Mouse (Mus musculus) heart, embryonic 11.5 days (tissue): ENCODE data around the gene Efcab7. TPM values are rescaled to one million over a fixed set of nuclear protein-coding genes. Genes with fewer than 3 reads are reported as not detected.

Experiments
- ATAC-seq: fragments of 200-750 bp; cut with Nextera tagmentation; replicated peaks from 2 replicates; pipeline ENCODE4 v1.8.0; 2017; ENCODE audit warnings: moderate library complexity; ENCODE audit not compliant: insufficient number of reproducible peaks, low FRiP score, low TSS enrichment
- H3K27ac ChIP-seq: fragments of 300-500 bp; sonication (generic); 2 replicates; pipeline ENCODE4 v1.5.1; 2014; ENCODE audit warnings: mild to moderate bottlenecking, low read depth, low read length
- H3K27me3 ChIP-seq: fragments of 300-500 bp; sonication (generic); 2 replicates; pipeline ENCODE4 v1.6.1; 2014; ENCODE audit warnings: mild to moderate bottlenecking, low read length, mixed read lengths; ENCODE audit not compliant: control insufficient read depth, insufficient read depth
- H3K36me3 ChIP-seq: fragments of 300-500 bp; sonication (generic); 2 replicates; pipeline ENCODE4 v1.6.1; 2014; ENCODE audit warnings: mild to moderate bottlenecking, low read length, moderate library complexity, mixed read lengths; ENCODE audit not compliant: control insufficient read depth, insufficient read depth
- H3K4me1 ChIP-seq: fragments of 300-500 bp; sonication (generic); 2 replicates; pipeline ENCODE4 v1.6.1; 2014; ENCODE audit warnings: low read length; ENCODE audit not compliant: control insufficient read depth, insufficient read depth
- H3K4me2 ChIP-seq: fragments of 300-500 bp; sonication (generic); 2 replicates; pipeline ENCODE4 v1.6.1; 2014; ENCODE audit warnings: mild to moderate bottlenecking, moderate library complexity
- H3K4me3 ChIP-seq: fragments of 300-500 bp; sonication (generic); 2 replicates; pipeline ENCODE4 v1.5.1; 2014; ENCODE audit warnings: low read depth, low read length
- H3K9ac ChIP-seq: fragments of 300-500 bp; sonication (generic); 2 replicates; pipeline ENCODE4 v1.6.1; 2014; ENCODE audit warnings: mild to moderate bottlenecking, low read depth, low read length, moderate library complexity
- H3K9me3 ChIP-seq: fragments of 300-500 bp; sonication (generic); replicated peaks from 2 replicates; pipeline ENCODE4 v1.6.1; 2016; ENCODE audit warnings: low read length; ENCODE audit not compliant: control insufficient read depth
- WGBS: fragments of 180-500 bp; shearing (Covaris S2); extraction: QIAGEN DNeasy Blood & Tissue Kit; methylation state at CpG from one replicate; pipeline ENCODE4 v1.1.7; 2014; ENCODE audit not compliant: insufficient replicate concordance; 5-methylcytosine and 5-hydroxymethylcytosine counted together
- polyA plus RNA-seq: library from polyadenylated mRNA; unstranded; fragments of >200 nt; fragmentation: Nextera tagmentation; extraction: Ambion mirVana; gene quantifications from 2 replicates; pipeline ENCODE4 v1.2.1, GENCODE M21; 2014

Gene Efcab7
- polyA plus RNA-seq, 1 experiment from 2014 or later = 12.4 TPM

DNA sequence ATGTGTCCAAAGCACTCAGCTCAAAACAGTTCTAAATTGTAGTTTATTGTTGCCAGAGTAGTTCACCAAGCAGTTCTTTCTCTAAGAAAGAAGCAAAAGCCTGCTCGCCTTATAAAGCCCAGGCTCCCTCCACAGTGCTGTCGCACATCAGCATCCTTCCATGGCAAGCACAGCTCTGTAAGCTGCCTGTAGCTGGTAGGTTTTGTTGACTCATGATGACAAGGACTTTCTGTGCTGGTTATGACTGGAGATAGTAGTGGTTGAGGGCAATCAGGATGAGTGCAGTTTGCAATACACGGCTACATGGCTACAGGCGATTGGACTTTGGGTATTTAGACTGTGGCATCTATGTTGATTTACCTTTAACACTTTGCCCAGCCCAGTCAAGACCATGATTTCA lies 97.4 kb downstream of the Efcab7 start:
- Histone ChIP-seq H3K4me1 (peaks cover 11% of the 10 kb centered on the region), H3K27ac (no peak overlapping the region), H3K9me3 (no peaks in the 10 kb centered on the region), H3K4me3 (no peak overlapping the region), H3K27me3 (no peaks in the 10 kb centered on the region), H3K9ac (no peak overlapping the region), H3K4me2 (no peak overlapping the region), H3K36me3 (no peaks in the 10 kb centered on the region)
- ATAC-seq = no peak
- WGBS = 78% methylated on average over 4 of the region's 4 CpGs

DNA sequence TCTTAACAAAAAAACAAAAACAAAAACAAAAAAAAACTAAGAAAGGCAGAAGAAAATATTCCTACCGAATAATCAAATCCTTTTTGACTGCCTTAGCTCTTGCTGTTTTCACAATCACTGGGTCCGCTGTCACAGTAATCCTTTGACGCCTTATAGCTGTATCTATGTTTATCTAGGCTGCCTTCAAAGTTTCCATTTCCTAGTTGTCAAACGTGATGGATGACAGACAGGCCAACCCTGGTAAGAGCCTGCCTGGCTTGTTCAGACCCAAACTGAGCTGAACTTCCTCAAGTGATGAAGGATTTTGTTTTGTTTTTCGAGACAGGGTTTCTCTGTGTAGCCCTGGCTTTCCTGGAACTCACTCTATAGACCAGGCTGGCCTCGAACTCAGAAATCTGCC lies 99.5 kb downstream of the Efcab7 start:
- no peak for ATAC-seq
- H3K36me3 ChIP-seq = no peaks in the 10 kb centered on the region
- H3K4me3 ChIP-seq = no peak overlapping the region
- no peak overlapping the region for H3K9ac ChIP-seq
- peak overlapping the region; percentile 99 for H3K27ac ChIP-seq
- peaks cover 17% of the 10 kb centered on the region for H3K4me1 ChIP-seq
- 24% methylated on average over 6 of the region's 6 CpGs for WGBS
- no peak overlapping the region; the same call in 1 of the 2 replicates for H3K4me2 ChIP-seq
- no peaks in the 10 kb centered on the region for H3K27me3 ChIP-seq
- H3K9me3 ChIP-seq = no peaks in the 10 kb centered on the region

- H3K36me3 ChIP-seq = no peaks in the 10 kb centered on the region
- H3K9me3 ChIP-seq = no peaks in the 10 kb centered on the region
- H3K27me3 ChIP-seq = no peaks in the 10 kb centered on the region
- peak within 1 kb of the TSS; percentile 88 for H3K9ac ChIP-seq
- H3K4me2 ChIP-seq = peak within 1 kb of the TSS; percentile 82
- peaks cover 17% of the 10 kb centered on the region for H3K4me1 ChIP-seq
- peak within 1 kb of the TSS; percentile 61 for H3K4me3 ChIP-seq
- ATAC-seq = peak; percentile 85
- 4% methylated on average over 23 of the region's 23 CpGs for WGBS
- H3K27ac ChIP-seq = peak within 1 kb of the TSS; percentile 99
Observed at GRCm38 (mm10) chr4:99929149-99929612, 100.2 kb downstream of the Efcab7 start, which contains the start of gene Pgm1. TSS of gene Pgm1 (plus strand) at chr4:99929414.

GRCm38 (mm10) chr4:99929613-99930517 lies 100.9 kb downstream of the Efcab7 start, which contains the start of gene Itgb3bp:
TSS of gene Itgb3bp (minus strand) at chr4:99929813.
- WGBS = under 1% methylated on average over 56 of the region's 57 CpGs

DNA sequence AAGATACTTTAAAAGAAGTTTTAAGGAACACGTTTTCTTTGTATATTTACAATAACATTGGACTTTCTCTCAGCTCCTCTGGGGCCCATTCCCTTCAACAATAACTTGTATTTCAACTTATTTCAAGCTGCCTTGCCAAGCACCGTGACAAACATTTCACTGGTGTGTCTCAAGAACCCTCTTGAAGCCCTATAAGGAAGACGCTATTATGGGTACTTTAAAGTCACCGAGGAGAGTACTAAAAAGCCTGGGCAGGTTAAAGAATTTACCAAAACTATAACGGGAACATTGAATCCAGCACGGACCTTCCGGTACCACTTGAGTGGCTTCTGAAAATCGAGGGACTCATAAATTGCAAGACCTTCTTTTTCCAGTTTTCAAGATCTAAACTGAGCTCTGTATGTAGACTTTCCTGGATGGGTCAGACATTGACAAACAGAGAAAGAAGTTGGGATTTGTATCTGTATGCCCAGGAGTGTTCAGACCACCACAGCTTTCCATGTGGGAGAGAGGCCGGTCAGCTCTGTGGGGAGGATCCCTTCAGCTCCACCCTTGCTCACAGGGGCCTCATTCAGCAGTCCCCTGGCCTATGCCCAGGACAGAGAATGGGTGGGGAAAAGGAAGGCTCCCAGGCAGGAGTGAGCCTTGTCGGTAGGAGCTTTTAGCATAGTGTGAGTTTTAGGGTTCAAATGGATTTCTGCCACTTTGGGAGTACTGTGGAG lies 101.7 kb downstream of the Efcab7 start:
- no peak for ATAC-seq
- H3K4me1 ChIP-seq = peaks cover 17% of the 10 kb centered on the region
- no peaks in the 10 kb centered on the region for H3K27me3 ChIP-seq
- H3K27ac ChIP-seq = peak overlapping the region; percentile 99
- H3K9me3 ChIP-seq = no peaks in the 10 kb centered on the region
- H3K9ac ChIP-seq = peak overlapping the region; percentile 88
- H3K4me2 ChIP-seq = peak overlapping the region; percentile 82
- H3K36me3 ChIP-seq = no peaks in the 10 kb centered on the region
- 33% methylated on average over 10 of the region's 10 CpGs for WGBS
- H3K4me3 ChIP-seq = peak overlapping the region; percentile 61

More at GRCm38 (mm10) chr4:99929613-99930517, 100.9 kb downstream of the Efcab7 start, which contains the start of gene Itgb3bp:
- peak; percentile 88 for ATAC-seq
- Histone ChIP-seq H3K27ac (peak within 1 kb of the TSS; percentile 99), H3K27me3 (no peaks in the 10 kb centered on the region), H3K4me1 (peaks cover 17% of the 10 kb centered on the region), H3K4me3 (peak within 1 kb of the TSS; percentile 61), H3K4me2 (peak within 1 kb of the TSS; percentile 82), H3K36me3 (no peaks in the 10 kb centered on the region), H3K9me3 (no peaks in the 10 kb centered on the region), H3K9ac (peak within 1 kb of the TSS; percentile 88)

DNA sequence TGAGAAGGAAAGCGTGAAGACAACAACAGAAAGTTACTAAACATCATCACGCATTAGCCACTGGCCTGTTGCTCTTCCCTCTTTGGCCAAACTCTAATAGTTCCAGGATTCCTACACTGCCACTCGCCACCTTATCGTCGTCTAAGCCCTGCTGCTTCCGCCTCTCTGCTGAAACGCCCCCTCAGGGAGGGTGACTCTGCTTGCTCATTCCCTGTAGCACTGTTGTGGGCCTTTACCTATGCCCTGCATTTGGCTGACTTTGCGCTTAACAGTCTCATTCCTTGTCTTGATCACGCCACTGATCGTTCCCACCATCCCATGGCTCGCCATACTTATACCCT lies 102.2 kb downstream of the Efcab7 start:
- Histone ChIP-seq H3K27me3 (no peaks in the 10 kb centered on the region), H3K4me1 (peaks cover 17% of the 10 kb centered on the region), H3K4me2 (peak overlapping the region; percentile 82), H3K9me3 (no peaks in the 10 kb centered on the region), H3K36me3 (no peaks in the 10 kb centered on the region), H3K27ac (peak overlapping the region; percentile 99), H3K4me3 (peak overlapping the region; percentile 61), H3K9ac (peak overlapping the region; percentile 88)
- ATAC-seq = no peak
- WGBS = 42% methylated on average over 11 of the region's 11 CpGs

GRCm38 (mm10) chr4:99931807-99932206 lies 102.8 kb downstream of the Efcab7 start:
- Histone ChIP-seq H3K4me2 (peak overlapping the region; percentile 82), H3K4me3 (peak overlapping the region; percentile 61), H3K9me3 (no peaks in the 10 kb centered on the region), H3K9ac (peak overlapping the region; percentile 88; the same call in 1 of the 2 replicates), H3K36me3 (no peaks in the 10 kb centered on the region), H3K27ac (peak overlapping the region; percentile 99), H3K4me1 (peaks cover 17% of the 10 kb centered on the region), H3K27me3 (no peaks in the 10 kb centered on the region)
- ATAC-seq = no peak
- WGBS = 64% methylated on average over 4 of the region's 4 CpGs

GRCm38 (mm10) chr4:99934859-99935258 lies 105.9 kb downstream of the Efcab7 start:
- Histone ChIP-seq H3K36me3 (no peaks in the 10 kb centered on the region), H3K4me3 (no peak overlapping the region), H3K27me3 (no peaks in the 10 kb centered on the region), H3K9me3 (no peaks in the 10 kb centered on the region), H3K4me2 (no peak overlapping the region), H3K4me1 (peaks cover 21% of the 10 kb centered on the region), H3K27ac (no peak overlapping the region), H3K9ac (no peak overlapping the region)
- ATAC-seq = no peak
- WGBS = 90% methylated on average over 7 of the region's 7 CpGs
